Mouse (Mus musculus) embryonic fibroblast, embryonic 13.5 days (primary cell): ENCODE results near the gene Sphkap. TPM values are rescaled to one million over a fixed set of nuclear protein-coding genes. Genes with fewer than 3 reads are reported as not detected.

Experiments
- H3K27ac ChIP-seq: 2 replicates; pipeline ENCODE4 v1.5.1; 2012; ENCODE audit warnings: low read length, control low read depth, inconsistent platforms; ENCODE audit not compliant: insufficient read depth
- H3K4me1 ChIP-seq: 2 replicates; pipeline ENCODE4 v1.6.1; 2011; ENCODE audit warnings: low read length; ENCODE audit not compliant: control insufficient read depth, insufficient read depth
- H3K4me3 ChIP-seq: 2 replicates; pipeline ENCODE4 v1.5.1; 2011; ENCODE audit warnings: mild to moderate bottlenecking, control low read depth, low read length; ENCODE audit not compliant: insufficient read depth
- CTCF ChIP-seq: IDR thresholded peaks from 2 replicates; pipeline ENCODE4 v1.5.1; 2011; ENCODE audit warnings: mild to moderate bottlenecking, control low read depth, low read length, moderate library complexity, borderline replicate concordance; ENCODE audit not compliant: insufficient read depth
- POLR2A ChIP-seq: IDR thresholded peaks from 2 replicates; pipeline ENCODE4 v1.6.1; 2011; ENCODE audit warnings: low read depth, mild to moderate bottlenecking, control low read depth, low read length, moderate library complexity
- polyA plus RNA-seq: library from polyadenylated mRNA; stranded (reverse); fragments of >200 nt; gene quantifications from 2 replicates; pipeline ENCODE4 v1.2.4, GENCODE M21; 2011; ENCODE audit warnings: low read depth; ENCODE audit not compliant: missing spikeins, insufficient read length

Gene Sphkap
- 0.42 TPM in 2 replicates for polyA plus RNA-seq

- H3K27ac ChIP-seq, result no peak within 1 kb of the TSS
- TF ChIP-seq CTCF (0 out of 2 replicates have a peak, but pooled peaks have one; percentile 4), POLR2A (no peak)
- H3K4me3 ChIP-seq, result no peak within 1 kb of the TSS
- H3K4me1 ChIP-seq, result no peaks in the 10 kb centered on the region
Observed at GRCm38 (mm10) chr1:83408021-83408464, at the start of gene Sphkap. Gene Sphkap (minus strand): TSS chr1:83408200.

GRCm38 (mm10) chr1:83451291-83451690 lies 43.3 kb upstream of the Sphkap start:
- TF ChIP-seq CTCF, result no peak
- TF ChIP-seq POLR2A, result no peak
- H3K27ac ChIP-seq, result no peak overlapping the region
- H3K4me1 ChIP-seq, result no peaks in the 10 kb centered on the region
- H3K4me3 ChIP-seq, result no peak overlapping the region

- Histone ChIP-seq H3K27ac (no peak overlapping the region), H3K4me1 (no peaks in the 10 kb centered on the region), H3K4me3 (no peak overlapping the region)
- TF ChIP-seq CTCF (no peak), POLR2A (no peak)
Observed at GRCm38 (mm10) chr1:83440422-83440821, 32.4 kb upstream of the Sphkap start.

GRCm38 (mm10) chr1:83433932-83434331 lies 25.9 kb upstream of the Sphkap start:
- TF ChIP-seq POLR2A, result no peak
- no peak for TF ChIP-seq CTCF
- Histone ChIP-seq H3K4me1 (no peaks in the 10 kb centered on the region), H3K27ac (no peak overlapping the region), H3K4me3 (no peak overlapping the region)

GRCm38 (mm10) chr1:83429866-83430265 lies 21.9 kb upstream of the Sphkap start:
- Histone ChIP-seq H3K4me3 (no peak overlapping the region), H3K4me1 (no peaks in the 10 kb centered on the region), H3K27ac (no peak overlapping the region)
- TF ChIP-seq POLR2A (no peak), CTCF (no peak)

GRCm38 (mm10) chr1:83407616-83408015 lies 384 bp downstream of the Sphkap start:
- no peak for TF ChIP-seq POLR2A
- TF ChIP-seq CTCF, result no peak
- Histone ChIP-seq H3K27ac (no peak overlapping the region), H3K4me1 (no peaks in the 10 kb centered on the region), H3K4me3 (no peak overlapping the region)

DNA sequence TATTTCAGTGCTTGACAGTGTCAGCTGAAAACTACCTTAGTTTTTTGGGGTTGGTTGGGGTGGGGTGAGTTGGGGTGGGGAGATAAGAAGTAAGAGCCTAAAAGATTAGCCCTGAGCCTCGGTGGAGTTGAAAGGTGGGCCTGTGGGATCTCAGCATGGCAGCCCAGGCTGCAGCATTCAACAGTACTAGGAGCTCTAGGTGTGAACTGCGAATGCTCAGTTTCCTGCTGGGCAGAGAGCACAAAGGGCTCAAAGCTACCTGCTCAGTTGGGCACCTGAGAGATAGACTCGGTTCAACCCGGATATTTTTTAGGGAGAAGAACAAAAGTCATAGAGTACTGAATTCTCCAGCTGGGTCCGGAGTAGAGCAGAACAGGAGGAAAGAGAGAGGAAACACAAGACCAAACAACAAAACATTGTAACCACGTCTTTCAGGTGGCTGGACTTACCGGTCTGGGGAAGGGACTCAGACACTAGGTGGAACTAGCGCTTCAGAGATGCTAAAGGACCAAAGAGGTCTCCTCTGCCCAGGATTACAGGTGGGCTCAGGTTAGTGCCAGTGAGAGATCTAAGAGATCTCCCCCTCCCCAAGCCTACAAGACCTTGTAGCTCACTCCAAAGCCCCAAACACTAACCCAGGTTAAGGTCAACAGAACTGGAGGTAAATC lies 984 bp downstream of the Sphkap start:
- Histone ChIP-seq H3K4me3 (no peak overlapping the region), H3K4me1 (no peaks in the 10 kb centered on the region), H3K27ac (no peak overlapping the region)
- TF ChIP-seq CTCF (no peak), POLR2A (no peak)

GRCm38 (mm10) chr1:83401079-83401478 lies 6.9 kb downstream of the Sphkap start:
- Histone ChIP-seq H3K27ac (no peak overlapping the region), H3K4me3 (no peak overlapping the region), H3K4me1 (no peaks in the 10 kb centered on the region)
- TF ChIP-seq POLR2A, result no peak
- TF ChIP-seq CTCF, result no peak

- Histone ChIP-seq H3K27ac (no peak overlapping the region), H3K4me1 (no peaks in the 10 kb centered on the region), H3K4me3 (no peak overlapping the region)
- no peak for TF ChIP-seq CTCF
- TF ChIP-seq POLR2A, result no peak
Observed at GRCm38 (mm10) chr1:83396284-83396683, 11.7 kb downstream of the Sphkap start.

- no peaks in the 10 kb centered on the region for H3K4me1 ChIP-seq
- H3K4me3 ChIP-seq, result no peak overlapping the region
- H3K27ac ChIP-seq, result no peak overlapping the region
- TF ChIP-seq POLR2A, result no peak
Observed at GRCm38 (mm10) chr1:83395559-83395958, 12.4 kb downstream of the Sphkap start.

GRCm38 (mm10) chr1:83389419-83389818 lies 18.6 kb downstream of the Sphkap start:
- no peak overlapping the region for H3K27ac ChIP-seq
- TF ChIP-seq CTCF (no peak), POLR2A (no peak)
- H3K4me1 ChIP-seq, result no peaks in the 10 kb centered on the region
- no peak overlapping the region for H3K4me3 ChIP-seq
